Mouse (Mus musculus) neural tube, embryonic 15.5 days (tissue): ENCODE data around the gene Zcwpw1. TPM values are rescaled to one million over a fixed set of nuclear protein-coding genes. Genes with fewer than 3 reads are reported as not detected.

Source experiments
- ATAC-seq: fragments of 200-750 bp; cut with Nextera tagmentation; 2 replicates; pipeline ENCODE4 v1.8.0; 2017; ENCODE audit warnings: mild to moderate bottlenecking, moderate TSS enrichment, moderate library complexity; ENCODE audit not compliant: low FRiP score
- H3K27ac ChIP-seq: fragments of 300-500 bp; sonication (generic); replicated peaks from 2 replicates; pipeline ENCODE4 v1.5.1; 2015; ENCODE audit warnings: mild to moderate bottlenecking, inconsistent platforms
- H3K27me3 ChIP-seq: fragments of 300-500 bp; sonication (generic); replicated peaks from 2 replicates; pipeline ENCODE4 v1.6.1; 2015; ENCODE audit warnings: inconsistent platforms
- H3K36me3 ChIP-seq: fragments of 300-500 bp; sonication (generic); 2 replicates; pipeline ENCODE4 v1.6.1; 2015; ENCODE audit warnings: inconsistent platforms
- H3K4me1 ChIP-seq: fragments of 300-500 bp; sonication (generic); 2 replicates; pipeline ENCODE4 v1.6.1; 2015; ENCODE audit warnings: inconsistent platforms
- H3K4me2 ChIP-seq: fragments of 300-500 bp; sonication (generic); 2 replicates; pipeline ENCODE4 v1.6.1; 2015; ENCODE audit warnings: inconsistent platforms, mild to moderate bottlenecking, moderate library complexity
- H3K4me3 ChIP-seq: fragments of 300-500 bp; sonication (generic); replicated peaks from 2 replicates; pipeline ENCODE4 v1.5.1; 2015; ENCODE audit warnings: mild to moderate bottlenecking, inconsistent platforms
- H3K9ac ChIP-seq: fragments of 300-500 bp; sonication (generic); replicated peaks from 2 replicates; pipeline ENCODE4 v1.6.1; 2015; ENCODE audit warnings: mild to moderate bottlenecking, inconsistent platforms
- H3K9me3 ChIP-seq: fragments of 300-500 bp; sonication (generic); replicated peaks from 2 replicates; pipeline ENCODE4 v1.6.1; 2016; ENCODE audit warnings: inconsistent platforms
- WGBS: fragments of 180-500 bp; shearing (Covaris S2); methylation state at CpG from one replicate; pipeline ENCODE4 v1.1.7; 2015; ENCODE audit warnings: mixed read lengths; 5-methylcytosine and 5-hydroxymethylcytosine counted together
- polyA plus RNA-seq: library from polyadenylated mRNA; unstranded; fragments of >200 nt; fragmentation: Nextera tagmentation; extraction: Ambion mirVana; gene quantifications from 2 replicates; pipeline ENCODE4 v1.2.1, GENCODE M21; 2015

Gene Zcwpw1
- polyA plus RNA-seq, 1 experiment from 2014 or later, result 14.9 TPM

DNA sequence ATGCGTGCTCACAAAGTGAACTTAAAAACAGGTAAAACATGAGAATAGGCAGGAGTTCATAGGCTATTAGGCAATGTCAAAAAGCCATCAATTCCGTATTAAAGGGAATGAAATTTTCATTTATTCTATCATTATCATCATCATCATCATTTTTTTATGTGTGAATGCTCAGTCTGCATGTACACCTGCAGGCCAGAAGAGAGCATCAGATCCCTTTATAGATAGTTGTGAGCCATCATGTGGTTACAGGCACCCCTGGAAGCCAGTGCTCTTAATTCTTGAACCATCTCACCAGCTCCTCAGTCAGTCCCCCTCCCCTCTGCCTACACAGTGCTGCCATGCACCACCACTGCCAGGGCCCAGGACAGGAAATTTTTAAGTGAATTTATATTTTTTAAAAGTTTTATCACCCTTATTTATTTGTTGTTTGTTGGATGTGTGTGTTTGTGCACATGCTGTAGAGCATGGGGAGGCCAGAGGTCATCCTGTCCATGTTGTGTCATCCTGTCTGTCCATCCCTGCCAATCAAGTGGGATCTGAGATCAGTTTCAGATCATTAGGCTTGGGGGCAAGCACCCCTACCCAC, 1.4 kb downstream of the Zcwpw1 start:
- no peak overlapping the region for H3K27ac ChIP-seq
- no peak overlapping the region for H3K4me3 ChIP-seq
- H3K9me3 ChIP-seq, result no peaks in the 10 kb centered on the region
- H3K4me2 ChIP-seq, result no peak overlapping the region
- ATAC-seq, result no peak
- H3K9ac ChIP-seq, result no peak overlapping the region
- WGBS, result 93% methylated on average over 2 of the region's 2 CpGs
- no peaks in the 10 kb centered on the region for H3K27me3 ChIP-seq
- peaks cover 20% of the 10 kb centered on the region for H3K4me1 ChIP-seq
- H3K36me3 ChIP-seq, result no peaks in the 10 kb centered on the region; the same call in 1 of the 2 replicates

DNA sequence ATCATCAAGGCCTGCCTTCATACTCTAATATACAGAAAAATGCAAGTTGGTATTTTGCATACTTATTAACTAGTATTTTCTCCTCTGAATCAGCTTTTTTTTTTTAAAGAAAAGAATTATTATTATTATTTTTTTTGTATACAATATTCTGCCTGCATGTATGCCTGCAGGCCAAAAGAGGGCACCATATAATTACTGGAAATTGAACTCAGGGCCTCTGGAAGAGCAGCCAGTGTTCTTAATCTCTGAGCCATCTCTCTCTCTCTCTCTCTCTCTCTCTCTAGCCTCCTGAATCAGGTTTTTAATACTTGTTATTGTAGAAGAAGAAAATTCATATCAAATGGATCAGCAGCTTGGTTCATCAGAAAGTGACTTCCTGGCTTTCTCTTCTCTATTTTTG, 4.0 kb downstream of the Zcwpw1 start:
- no peak overlapping the region for H3K4me2 ChIP-seq
- H3K9ac ChIP-seq, result no peak overlapping the region
- H3K4me1 ChIP-seq, result peaks cover 7% of the 10 kb centered on the region
- ATAC-seq, result no peak
- H3K9me3 ChIP-seq, result no peaks in the 10 kb centered on the region
- H3K27me3 ChIP-seq, result no peaks in the 10 kb centered on the region
- H3K27ac ChIP-seq, result no peak overlapping the region
- no peak overlapping the region for H3K4me3 ChIP-seq
- H3K36me3 ChIP-seq, result no peaks in the 10 kb centered on the region

DNA sequence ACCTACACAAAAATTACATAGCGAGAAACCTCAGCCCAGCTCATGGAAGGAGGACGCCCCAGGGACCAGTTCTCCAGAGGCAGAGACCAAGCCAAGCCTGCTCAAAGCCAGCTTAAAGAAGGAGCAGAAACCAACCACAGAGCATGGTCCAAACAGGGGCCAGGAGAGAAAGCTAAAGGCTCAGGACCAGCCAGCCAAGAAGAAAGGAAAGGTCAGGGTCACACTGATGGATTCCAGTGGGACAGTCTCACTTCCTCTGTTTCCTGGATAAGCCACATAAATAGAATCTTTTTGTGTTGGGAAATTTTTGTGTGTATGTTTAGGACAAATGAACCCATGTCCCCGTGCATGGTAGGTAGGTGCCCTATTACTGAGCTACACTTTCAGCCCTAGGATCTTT, 9.0 kb downstream of the Zcwpw1 start:
- Histone ChIP-seq H3K4me2 (no peak overlapping the region), H3K27me3 (no peaks in the 10 kb centered on the region), H3K4me3 (no peak overlapping the region), H3K9ac (no peak overlapping the region), H3K27ac (no peak overlapping the region), H3K9me3 (no peaks in the 10 kb centered on the region), H3K36me3 (no peaks in the 10 kb centered on the region), H3K4me1 (no peaks in the 10 kb centered on the region)
- no peak for ATAC-seq
- WGBS, result 83% methylated on average over 3 of the region's 3 CpGs

DNA sequence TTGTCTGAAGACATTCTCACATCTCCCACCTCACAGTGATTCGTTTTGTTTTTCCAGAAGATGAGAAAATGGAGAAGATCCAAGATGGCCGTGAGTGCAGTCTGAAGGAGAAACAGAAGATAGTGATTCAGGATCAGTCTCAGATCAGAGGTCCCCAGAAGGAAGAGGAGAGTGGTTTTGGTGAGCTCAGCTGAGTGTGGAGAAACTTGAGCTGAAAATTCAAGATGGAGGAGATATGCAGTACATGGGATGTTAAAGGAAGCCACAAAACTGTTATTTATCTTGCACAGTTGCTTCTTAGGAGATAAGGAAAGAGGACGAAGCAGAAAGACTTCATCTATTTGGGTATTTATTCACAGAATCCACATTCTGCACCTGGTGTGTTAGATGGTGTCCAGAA, 13.3 kb downstream of the Zcwpw1 start:
- H3K9me3 ChIP-seq, result no peaks in the 10 kb centered on the region

DNA sequence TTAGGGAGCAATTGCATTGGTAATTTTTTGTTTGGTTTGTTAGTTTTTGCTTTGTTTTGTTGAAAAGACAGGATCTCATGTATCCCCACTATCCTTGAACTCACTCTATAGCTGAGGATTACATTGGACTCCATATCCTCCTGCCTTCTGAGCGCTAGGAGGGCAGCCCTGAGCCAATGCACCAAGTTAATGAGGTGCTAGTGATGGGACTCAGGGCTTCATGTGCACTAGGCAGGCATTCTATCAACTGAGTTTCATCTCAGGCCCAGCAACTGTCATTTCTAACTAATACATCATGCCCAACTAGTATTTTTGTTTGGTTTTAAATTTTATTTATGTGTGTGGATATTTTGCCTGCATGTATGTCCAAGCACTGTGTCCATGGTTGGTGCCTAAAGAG, 18.6 kb downstream of the Zcwpw1 start:
- H3K9ac ChIP-seq, result no peak overlapping the region
- no peaks in the 10 kb centered on the region for H3K27me3 ChIP-seq
- no peaks in the 10 kb centered on the region for H3K36me3 ChIP-seq
- no peak for ATAC-seq
- no peak overlapping the region for H3K4me3 ChIP-seq
- 86% methylated on average over 1 of the region's 1 CpGs for WGBS
- H3K4me1 ChIP-seq, result no peaks in the 10 kb centered on the region
- no peak overlapping the region for H3K27ac ChIP-seq
- H3K9me3 ChIP-seq, result no peaks in the 10 kb centered on the region
- no peak overlapping the region for H3K4me2 ChIP-seq

More for the DNA sequence above, 13.3 kb downstream of the Zcwpw1 start:
- no peak overlapping the region for H3K27ac ChIP-seq
- H3K4me2 ChIP-seq, result no peak overlapping the region
- no peak overlapping the region for H3K9ac ChIP-seq
- H3K4me3 ChIP-seq, result no peak overlapping the region
- no peaks in the 10 kb centered on the region for H3K4me1 ChIP-seq
- 88% methylated on average over 3 of the region's 3 CpGs for WGBS
- ATAC-seq, result no peak
- no peaks in the 10 kb centered on the region for H3K27me3 ChIP-seq
- H3K36me3 ChIP-seq, result no peaks in the 10 kb centered on the region

DNA sequence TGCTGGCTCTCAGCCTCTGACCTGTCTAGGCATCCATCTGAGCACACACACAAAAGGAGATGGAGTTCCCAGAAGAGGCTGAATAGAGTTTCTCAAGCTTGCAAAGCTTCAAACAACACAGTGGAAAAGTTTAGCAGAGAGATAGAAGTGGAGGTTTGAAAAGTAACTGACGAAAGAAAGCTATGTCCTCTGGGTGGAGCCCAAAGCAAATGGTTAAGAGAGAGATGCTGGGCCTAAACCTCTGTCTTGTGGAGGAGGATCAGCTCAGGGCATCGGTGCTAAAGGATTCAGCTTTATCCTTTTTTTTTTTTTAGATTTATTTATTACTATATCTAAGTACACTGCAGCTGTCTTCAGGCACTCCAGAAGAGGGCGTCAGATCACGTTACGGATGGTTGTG, 20.7 kb downstream of the Zcwpw1 start:
- no peak overlapping the region for H3K27ac ChIP-seq
- no peak for ATAC-seq
- H3K4me3 ChIP-seq, result no peak overlapping the region
- no peaks in the 10 kb centered on the region for H3K9me3 ChIP-seq
- no peak overlapping the region for H3K9ac ChIP-seq
- no peak overlapping the region for H3K4me2 ChIP-seq
- WGBS, result 91% methylated on average over 5 of the region's 5 CpGs
- H3K4me1 ChIP-seq, result no peaks in the 10 kb centered on the region
- H3K36me3 ChIP-seq, result no peaks in the 10 kb centered on the region
- H3K27me3 ChIP-seq, result no peaks in the 10 kb centered on the region

DNA sequence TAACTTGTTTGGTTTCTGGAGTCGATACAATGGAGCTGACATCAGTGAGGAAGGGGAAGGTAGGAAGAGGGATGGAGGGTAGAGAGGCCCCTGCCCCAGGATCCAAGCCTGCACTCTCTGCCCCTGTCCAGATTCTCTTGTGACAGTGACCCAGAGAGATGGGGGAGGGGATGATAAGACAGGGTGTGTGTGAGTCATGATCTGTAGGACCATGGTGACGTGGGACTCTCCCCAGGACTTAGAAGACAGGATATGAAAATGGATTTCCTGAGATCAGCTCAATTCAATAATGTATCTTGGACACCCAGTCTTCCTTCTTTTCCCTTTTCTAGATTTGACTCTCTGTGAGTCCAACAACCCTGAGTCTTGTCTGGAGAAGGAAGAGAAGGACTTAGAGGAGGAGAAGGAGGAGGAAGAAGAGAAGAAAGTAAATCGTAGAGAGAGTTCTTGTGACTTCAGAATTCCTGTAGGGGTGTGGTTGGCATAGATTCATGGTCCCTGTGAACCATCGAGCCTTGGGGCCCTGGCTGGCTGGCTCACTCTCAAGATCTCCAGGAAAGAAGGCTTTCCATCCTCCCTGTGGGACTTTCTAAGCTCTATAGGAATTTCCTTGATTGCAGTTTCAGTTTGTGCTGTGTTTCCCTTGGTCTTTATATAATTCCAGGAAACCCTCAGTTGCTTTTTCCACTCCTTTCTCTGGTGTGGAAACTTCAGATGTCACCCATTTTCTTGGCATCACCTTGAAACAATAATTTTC, 30.0 kb downstream of the Zcwpw1 start:
- ATAC-seq, result no peak
- 71% methylated on average over 4 of the region's 4 CpGs for WGBS

DNA sequence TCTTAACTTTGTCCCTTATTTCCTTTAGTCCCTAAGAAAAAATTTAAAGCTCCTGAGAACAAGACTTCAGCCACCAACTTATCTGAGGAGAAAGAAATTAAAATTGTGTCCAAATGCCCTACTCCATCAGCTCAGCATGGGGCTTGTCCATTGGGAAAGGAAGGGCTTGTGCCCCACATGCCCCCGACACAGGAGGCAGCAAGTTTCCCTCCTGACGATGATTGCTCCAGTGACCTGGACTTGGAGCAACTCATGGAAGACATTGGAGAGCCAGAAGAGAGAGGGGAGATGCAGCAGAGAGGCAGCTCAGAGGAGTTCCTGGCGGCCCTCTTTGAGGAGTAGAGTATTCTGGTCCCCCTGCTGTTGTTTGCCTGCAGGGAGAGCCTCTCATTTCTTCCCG, 34.5 kb downstream of the Zcwpw1 start:
- Histone ChIP-seq H3K27ac (no peak overlapping the region), H3K36me3 (no peaks in the 10 kb centered on the region), H3K4me3 (no peak overlapping the region), H3K27me3 (no peaks in the 10 kb centered on the region), H3K4me2 (no peak overlapping the region), H3K9me3 (no peaks in the 10 kb centered on the region), H3K4me1 (no peaks in the 10 kb centered on the region), H3K9ac (no peak overlapping the region)
- 72% methylated on average over 4 of the region's 4 CpGs for WGBS
- no peak for ATAC-seq

More for the DNA sequence above, 30.0 kb downstream of the Zcwpw1 start:
- Histone ChIP-seq H3K4me1 (no peaks in the 10 kb centered on the region), H3K9me3 (no peaks in the 10 kb centered on the region), H3K27ac (no peak overlapping the region), H3K27me3 (no peaks in the 10 kb centered on the region), H3K9ac (no peak overlapping the region), H3K36me3 (no peaks in the 10 kb centered on the region), H3K4me3 (no peak overlapping the region), H3K4me2 (no peak overlapping the region)

DNA sequence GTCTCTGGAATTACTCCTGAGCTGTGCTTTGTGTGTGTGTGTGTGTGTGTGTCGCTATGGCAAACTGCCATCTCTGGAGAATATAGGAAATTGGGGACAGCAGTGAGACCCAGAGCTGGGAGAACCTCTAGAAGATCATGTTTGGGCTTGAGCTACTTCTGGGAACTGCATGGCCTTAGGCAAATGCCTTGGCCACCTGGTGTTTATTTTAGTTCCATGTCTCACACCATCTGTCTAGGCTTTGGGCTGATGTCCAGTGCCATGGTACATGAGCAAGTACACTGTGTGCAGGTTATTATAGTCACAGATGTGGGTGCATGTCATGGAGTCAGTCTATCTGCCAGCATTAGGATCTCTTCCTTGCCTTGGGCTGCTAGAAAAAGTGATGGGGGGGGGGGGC, 35.0 kb downstream of the Zcwpw1 start:
- 89% methylated on average over 1 of the region's 1 CpGs for WGBS
- no peak for ATAC-seq

DNA sequence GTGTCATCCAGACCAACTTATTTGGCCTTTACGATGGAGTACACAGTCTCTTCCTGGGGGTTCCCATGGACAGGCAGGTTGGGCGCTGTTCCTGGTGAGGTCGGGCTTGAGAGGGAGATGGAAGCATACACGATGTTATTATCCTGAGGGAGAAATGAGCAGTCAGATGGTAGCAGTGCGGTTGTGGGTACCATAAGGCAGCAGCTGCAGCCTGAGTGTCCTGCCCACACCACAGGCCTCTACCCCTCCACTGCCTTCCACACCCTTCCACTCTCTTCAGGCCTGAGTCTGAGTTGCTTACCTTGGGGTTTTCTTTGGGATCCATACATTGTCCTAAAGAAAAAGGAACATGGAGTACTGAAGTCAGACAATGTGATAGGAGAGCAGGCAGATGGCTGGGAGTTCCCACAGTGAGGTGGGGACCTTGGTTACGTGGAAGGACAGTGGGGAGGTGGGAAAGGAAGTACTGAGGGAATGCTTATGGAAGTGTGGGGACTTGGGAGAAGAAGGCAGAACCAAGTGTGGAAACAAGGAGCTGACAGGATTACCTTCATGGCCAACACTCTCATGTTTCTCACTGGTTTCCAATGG, 36.0 kb downstream of the Zcwpw1 start:
- Histone ChIP-seq H3K36me3 (no peaks in the 10 kb centered on the region), H3K9me3 (no peaks in the 10 kb centered on the region), H3K9ac (no peak overlapping the region), H3K27me3 (no peaks in the 10 kb centered on the region), H3K27ac (no peak overlapping the region), H3K4me3 (no peak overlapping the region), H3K4me1 (no peaks in the 10 kb centered on the region), H3K4me2 (no peak overlapping the region)
- no peak for ATAC-seq
- 89% methylated on average over 6 of the region's 6 CpGs for WGBS

More for the DNA sequence above, 35.0 kb downstream of the Zcwpw1 start:
- Histone ChIP-seq H3K4me2 (no peak overlapping the region), H3K27me3 (no peaks in the 10 kb centered on the region), H3K9ac (no peak overlapping the region), H3K27ac (no peak overlapping the region), H3K4me3 (no peak overlapping the region), H3K4me1 (no peaks in the 10 kb centered on the region), H3K36me3 (no peaks in the 10 kb centered on the region), H3K9me3 (no peaks in the 10 kb centered on the region)

DNA sequence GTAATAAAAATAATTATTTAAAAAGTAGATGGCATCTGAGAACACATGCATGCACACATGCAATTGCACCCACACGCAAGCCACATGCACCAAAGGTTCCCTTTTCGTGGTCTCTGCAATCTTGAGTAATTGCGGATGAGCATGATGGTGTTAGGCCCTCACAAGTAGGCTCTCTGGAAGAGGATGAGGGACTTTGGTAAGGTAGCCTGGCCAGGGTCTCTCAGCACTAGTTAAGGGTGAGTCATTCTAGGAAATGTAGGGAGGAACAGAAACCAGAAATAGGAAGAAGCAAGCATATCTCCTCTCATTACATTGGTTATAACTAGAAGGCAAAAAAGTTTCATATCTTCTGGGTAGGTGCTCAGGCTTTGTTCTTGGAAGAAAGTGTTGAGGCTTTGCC, 37.4 kb downstream of the Zcwpw1 start:
- H3K4me2 ChIP-seq, result no peak overlapping the region
- H3K9me3 ChIP-seq, result no peaks in the 10 kb centered on the region
- no peaks in the 10 kb centered on the region for H3K36me3 ChIP-seq
- no peak overlapping the region for H3K27ac ChIP-seq
- H3K9ac ChIP-seq, result no peak overlapping the region
- ATAC-seq, result no peak
- H3K4me3 ChIP-seq, result no peak overlapping the region
- 95% methylated on average over 3 of the region's 3 CpGs for whole genome bisulfite sequencing
- no peaks in the 10 kb centered on the region for H3K4me1 ChIP-seq
- no peaks in the 10 kb centered on the region for H3K27me3 ChIP-seq

DNA sequence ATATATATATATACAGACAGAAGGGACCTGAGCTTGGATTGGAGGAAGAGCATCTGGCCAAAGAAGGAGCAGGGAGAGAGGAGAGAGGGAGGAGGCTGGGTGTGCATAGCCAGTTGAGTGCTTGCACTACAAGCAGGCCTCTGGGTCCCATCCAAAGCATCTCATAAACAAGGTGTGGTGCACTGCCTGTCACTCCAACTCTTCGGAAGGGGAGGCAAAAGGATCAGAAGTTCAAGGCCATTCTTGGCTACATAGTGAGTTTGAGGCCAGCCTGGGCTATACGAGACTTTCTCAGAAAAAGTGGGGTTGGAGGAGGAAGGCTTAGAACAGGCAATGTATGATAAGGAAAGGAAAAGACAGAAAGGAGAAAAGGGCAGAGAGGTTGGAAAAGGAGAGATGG, 38.4 kb downstream of the Zcwpw1 start:
- Histone ChIP-seq H3K27me3 (no peaks in the 10 kb centered on the region), H3K4me1 (no peaks in the 10 kb centered on the region), H3K4me2 (no peak overlapping the region), H3K9me3 (no peaks in the 10 kb centered on the region), H3K9ac (no peak overlapping the region), H3K27ac (no peak overlapping the region), H3K36me3 (no peaks in the 10 kb centered on the region), H3K4me3 (no peak overlapping the region)
- WGBS, result 90% methylated on average over 2 of the region's 2 CpGs
- no peak for ATAC-seq
